Mouse (Mus musculus): Measurements from ENCODE around the gene Sprr2j-ps. TPM values are rescaled to one million over a fixed set of nuclear protein-coding genes. Genes with fewer than 3 reads are reported as not detected.

Sprr2j-ps gene
- polyA plus RNA-seq (2012; rRNA removed), result not detected in 2 replicates

DNA sequence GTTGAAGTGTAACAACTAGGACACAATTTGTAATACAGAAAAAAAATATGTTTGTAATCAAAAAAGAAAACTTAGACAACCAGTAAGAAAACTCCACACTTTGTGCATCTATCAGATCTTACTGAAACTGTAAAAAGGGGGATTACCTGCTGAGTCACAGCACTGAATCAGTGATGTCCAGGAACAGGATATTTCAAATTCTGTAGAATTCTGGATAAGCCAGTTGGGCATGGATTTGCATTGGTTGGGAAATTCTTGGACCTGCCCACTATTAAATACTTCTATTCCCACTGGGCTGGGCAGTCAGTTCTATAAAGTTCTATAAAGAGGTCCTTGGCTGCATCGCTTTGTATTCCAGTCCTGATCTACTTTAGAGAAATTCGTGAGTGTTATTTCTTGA, at the start of gene Sprr2j-ps:
Gene Sprr2j-ps (plus strand): TSS at position 301 of the 400 bp plus-strand sequence.
- TF ChIP-seq POLR2A (IDR thresholded peaks at IDR 0.05; ENCODE audit: control insufficient read depth, low read depth, low read length) (no peak), CTCF (IDR thresholded peaks at IDR 0.05; ENCODE audit: control insufficient read depth, insufficient read depth, insufficient replicate concordance, low read depth, low read length) (no peak)
- no peak within 1 kb of the TSS for H3K27ac ChIP-seq (ENCODE audit: control insufficient read depth, insufficient read depth, low read depth, low read length)

DNA sequence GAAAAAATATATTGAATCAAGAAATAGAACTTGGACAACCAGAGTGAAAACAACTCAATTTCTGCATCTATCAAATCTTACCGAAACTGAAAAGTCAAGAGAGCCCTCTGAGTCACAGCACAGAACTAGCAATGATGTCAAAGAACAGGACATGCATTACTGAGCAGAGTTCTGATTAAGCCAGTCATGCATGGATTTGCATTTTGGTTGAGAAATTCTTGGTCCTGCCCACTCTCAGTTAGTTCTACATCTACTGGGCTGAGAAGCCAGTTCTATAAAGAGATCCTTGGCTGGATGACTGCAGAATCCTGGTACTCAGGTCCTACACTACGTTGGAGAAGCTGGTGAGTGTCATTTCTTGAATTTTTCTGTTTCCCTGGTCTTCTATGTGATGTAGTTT, 44.3 kb upstream of the Sprr2j-ps start:
- TF ChIP-seq CTCF (IDR thresholded peaks at IDR 0.05; ENCODE audit: control insufficient read depth, insufficient read depth, insufficient replicate concordance, low read depth, low read length), result no peak
- TF ChIP-seq POLR2A (IDR thresholded peaks at IDR 0.05; ENCODE audit: control insufficient read depth, low read depth, low read length), result no peak
- Histone ChIP-seq H3K4me1 (ENCODE audit: control insufficient read depth, insufficient read depth, low read length) (no peaks in the 10 kb centered on the region), H3K27ac (ENCODE audit: control insufficient read depth, insufficient read depth, low read depth, low read length) (no peak overlapping the region), H3K36me3 (ENCODE audit: control insufficient read depth, insufficient read depth, low read length) (no peaks in the 10 kb centered on the region), H3K4me3 (ENCODE audit: control insufficient read depth, low read depth, low read length) (no peak overlapping the region), H3K27me3 (ENCODE audit: control insufficient read depth, insufficient read depth, low read length) (no peaks in the 10 kb centered on the region)

More for the DNA sequence above, at the start of gene Sprr2j-ps:
- no peaks in the 10 kb centered on the region for H3K4me1 ChIP-seq (ENCODE audit: control insufficient read depth, insufficient read depth, low read length)
- no peak within 1 kb of the TSS for H3K4me3 ChIP-seq (ENCODE audit: control insufficient read depth, low read depth, low read length)
- no peaks in the 10 kb centered on the region for H3K27me3 ChIP-seq (ENCODE audit: control insufficient read depth, insufficient read depth, low read length)
- no peaks in the 10 kb centered on the region for H3K36me3 ChIP-seq (ENCODE audit: control insufficient read depth, insufficient read depth, low read length)

DNA sequence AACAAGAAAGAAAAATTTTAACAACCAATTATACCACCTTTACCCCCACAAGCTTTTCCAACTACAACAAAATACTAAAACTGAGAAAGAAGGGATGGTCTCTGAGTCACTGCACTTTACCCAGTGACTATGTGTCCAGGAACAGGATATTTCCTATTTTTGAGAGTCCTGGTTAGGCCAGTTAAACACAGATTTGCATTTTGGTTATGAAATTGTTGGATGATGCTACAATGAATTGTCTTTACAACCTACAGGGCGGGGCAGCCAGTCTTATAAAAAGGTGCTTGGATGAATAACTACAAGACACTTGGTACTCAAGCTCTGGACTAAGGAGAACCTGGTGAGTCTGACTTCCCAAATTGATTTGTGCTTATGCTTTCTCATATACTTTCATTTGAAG, 32.5 kb upstream of the Sprr2j-ps start, which contains the start of gene Sprr2h:
Gene Sprr2h (plus strand): TSS at position 301 of the 400 bp plus-strand sequence.
- Histone ChIP-seq H3K4me1 (ENCODE audit: control insufficient read depth, insufficient read depth, low read length) (no peaks in the 10 kb centered on the region), H3K27me3 (ENCODE audit: control insufficient read depth, insufficient read depth, low read length) (no peaks in the 10 kb centered on the region), H3K4me3 (ENCODE audit: control insufficient read depth, low read depth, low read length) (no peak within 1 kb of the TSS), H3K36me3 (ENCODE audit: control insufficient read depth, insufficient read depth, low read length) (no peaks in the 10 kb centered on the region), H3K27ac (ENCODE audit: control insufficient read depth, insufficient read depth, low read depth, low read length) (no peak within 1 kb of the TSS)
- TF ChIP-seq POLR2A (IDR thresholded peaks at IDR 0.05; ENCODE audit: control insufficient read depth, low read depth, low read length), result no peak
- no peak for TF ChIP-seq CTCF (IDR thresholded peaks at IDR 0.05; ENCODE audit: control insufficient read depth, insufficient read depth, insufficient replicate concordance, low read depth, low read length)

DNA sequence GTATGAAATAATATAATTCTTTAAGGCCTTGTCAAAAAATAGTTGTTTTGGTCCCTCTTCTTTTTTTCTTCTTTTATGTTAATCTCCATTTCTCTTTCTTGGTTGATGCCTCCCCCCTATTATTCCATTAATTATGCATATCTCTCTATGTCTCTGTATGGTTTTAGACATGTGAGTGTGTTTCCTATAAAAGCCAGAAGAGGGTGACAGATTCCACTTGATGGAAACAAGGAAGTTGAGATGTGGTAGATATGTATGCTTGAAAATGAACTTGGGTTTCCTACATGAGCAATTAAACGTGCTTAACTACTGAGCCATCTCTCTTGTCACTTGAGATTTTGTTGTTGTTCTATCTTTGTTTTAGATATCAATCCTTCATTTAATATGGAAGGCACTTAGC, 23.6 kb upstream of the Sprr2j-ps start:
- no peaks in the 10 kb centered on the region for H3K4me1 ChIP-seq (ENCODE audit: control insufficient read depth, insufficient read depth, low read length)
- no peak for TF ChIP-seq POLR2A (IDR thresholded peaks at IDR 0.05; ENCODE audit: control insufficient read depth, low read depth, low read length)
- no peak for TF ChIP-seq CTCF (IDR thresholded peaks at IDR 0.05; ENCODE audit: control insufficient read depth, insufficient read depth, insufficient replicate concordance, low read depth, low read length)
- no peaks in the 10 kb centered on the region for H3K36me3 ChIP-seq (ENCODE audit: control insufficient read depth, insufficient read depth, low read length)
- H3K27me3 ChIP-seq (ENCODE audit: control insufficient read depth, insufficient read depth, low read length), result no peaks in the 10 kb centered on the region
- no peak overlapping the region for H3K27ac ChIP-seq (ENCODE audit: control insufficient read depth, insufficient read depth, low read depth, low read length)
- no peak overlapping the region for H3K4me3 ChIP-seq (ENCODE audit: control insufficient read depth, low read depth, low read length)

DNA sequence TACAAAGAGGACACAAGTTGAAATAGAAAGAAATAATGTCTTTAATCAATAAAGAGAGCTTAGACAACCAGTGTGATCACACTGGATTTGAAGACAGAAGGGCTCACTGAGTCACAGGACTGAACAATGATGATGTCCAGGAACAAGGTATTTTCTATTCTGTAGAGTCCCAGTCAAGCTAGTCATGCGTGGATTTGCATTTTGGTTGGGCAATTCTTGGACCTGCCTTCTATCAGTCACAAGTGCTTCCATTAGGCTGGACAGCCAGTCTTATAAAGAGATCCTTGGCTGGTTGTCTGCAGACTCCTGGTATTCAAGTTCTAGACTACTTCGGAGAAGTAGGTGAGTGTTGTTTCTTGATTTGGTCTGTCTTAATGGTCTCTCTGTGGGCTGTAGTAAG, 10.2 kb upstream of the Sprr2j-ps start, which contains the start of gene Sprr2i:
Gene Sprr2i (plus strand): TSS at position 301 of the 400 bp plus-strand sequence.
- Histone ChIP-seq H3K36me3 (ENCODE audit: control insufficient read depth, insufficient read depth, low read length) (no peaks in the 10 kb centered on the region), H3K4me3 (ENCODE audit: control insufficient read depth, low read depth, low read length) (no peak within 1 kb of the TSS), H3K4me1 (ENCODE audit: control insufficient read depth, insufficient read depth, low read length) (no peaks in the 10 kb centered on the region), H3K27ac (ENCODE audit: control insufficient read depth, insufficient read depth, low read depth, low read length) (no peak within 1 kb of the TSS), H3K27me3 (ENCODE audit: control insufficient read depth, insufficient read depth, low read length) (no peaks in the 10 kb centered on the region)
- TF ChIP-seq CTCF (IDR thresholded peaks at IDR 0.05; ENCODE audit: control insufficient read depth, insufficient read depth, insufficient replicate concordance, low read depth, low read length) (no peak), POLR2A (IDR thresholded peaks at IDR 0.05; ENCODE audit: control insufficient read depth, low read depth, low read length) (no peak)

GRCm38 (mm10) chr3:92429323-92429722, 11.4 kb downstream of the Sprr2j-ps start, which contains the start of gene Gm9774:
TSS of gene Gm9774 (minus strand) at chr3:92429423.
- TF ChIP-seq POLR2A (IDR thresholded peaks at IDR 0.05; ENCODE audit: control insufficient read depth, low read depth, low read length) (no peak), CTCF (IDR thresholded peaks at IDR 0.05; ENCODE audit: control insufficient read depth, insufficient read depth, insufficient replicate concordance, low read depth, low read length) (no peak)
- Histone ChIP-seq H3K27ac (ENCODE audit: control insufficient read depth, insufficient read depth, low read depth, low read length) (no peak within 1 kb of the TSS), H3K27me3 (ENCODE audit: control insufficient read depth, insufficient read depth, low read length) (no peaks in the 10 kb centered on the region), H3K4me3 (ENCODE audit: control insufficient read depth, low read depth, low read length) (no peak within 1 kb of the TSS), H3K4me1 (ENCODE audit: control insufficient read depth, insufficient read depth, low read length) (peaks cover 5% of the 10 kb centered on the region), H3K36me3 (ENCODE audit: control insufficient read depth, insufficient read depth, low read length) (no peaks in the 10 kb centered on the region)

DNA sequence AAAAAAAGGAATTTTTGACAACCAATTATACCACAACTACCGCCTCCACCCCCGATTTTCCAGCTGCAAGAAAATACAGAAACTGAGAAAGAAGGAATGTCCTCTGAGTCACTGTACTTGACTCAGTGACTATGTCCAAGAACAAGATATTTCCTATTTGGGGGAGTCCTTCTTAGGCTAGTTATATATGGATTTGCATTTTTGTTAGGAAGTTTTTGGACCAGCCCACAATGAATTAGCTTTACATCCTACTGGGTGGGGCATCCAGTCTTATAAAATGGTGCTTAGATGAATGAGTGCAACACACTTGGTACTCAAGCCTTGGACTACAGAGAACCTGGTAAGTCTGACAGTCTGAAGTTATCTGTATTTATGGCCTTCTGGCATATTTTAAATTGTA, 14.4 kb downstream of the Sprr2j-ps start, which contains the start of gene Sprr2k:
Gene Sprr2k (plus strand): TSS at position 301 of the 400 bp plus-strand sequence.
- Histone ChIP-seq H3K36me3 (ENCODE audit: control insufficient read depth, insufficient read depth, low read length) (no peaks in the 10 kb centered on the region), H3K27ac (ENCODE audit: control insufficient read depth, insufficient read depth, low read depth, low read length) (no peak within 1 kb of the TSS)

More for the DNA sequence above, 14.4 kb downstream of the Sprr2j-ps start, which contains the start of gene Sprr2k:
- Histone ChIP-seq H3K27me3 (ENCODE audit: control insufficient read depth, insufficient read depth, low read length) (no peaks in the 10 kb centered on the region), H3K4me1 (ENCODE audit: control insufficient read depth, insufficient read depth, low read length) (peaks cover 5% of the 10 kb centered on the region), H3K4me3 (ENCODE audit: control insufficient read depth, low read depth, low read length) (no peak within 1 kb of the TSS)
- TF ChIP-seq POLR2A (IDR thresholded peaks at IDR 0.05; ENCODE audit: control insufficient read depth, low read depth, low read length) (no peak), CTCF (IDR thresholded peaks at IDR 0.05; ENCODE audit: control insufficient read depth, insufficient read depth, insufficient replicate concordance, low read depth, low read length) (no peak)

All from testis, adult 2 months (tissue).